Comparison of ENCODE assay signal across 1 mouse cellular context in genomic region chr10:75353838-75354241, GRCm38 (mm10). TPM values are rescaled to one million over a fixed set of nuclear protein-coding genes. Genes with fewer than 3 reads are reported as not detected.
"Had no signal": no experiment of that assay in that cellular context is flagged by ENCODE, and none has a peak within 500 bp of the region (broad histone marks: within the 10 kb centered on the region; RNA-seq: fewer than 3 reads in every experiment).

No protein-coding gene starts in this region.

RNA-seq across cellular contexts. Expression of gene Upb1, which starts 47.1 kb away (rescaled TPM):
- polyA plus RNA-seq: midbrain, embryonic 11.5 days had no signal
